Mouse (Mus musculus) heart, postnatal 0 days (tissue): Measurements from ENCODE around the gene Cd59b.

Source experiments
- CTCF ChIP-seq: IDR thresholded peaks from 2 replicates; pipeline ENCODE4 v1.5.1; 2016; ENCODE audit warnings: antibody characterized with exemption, control low read depth, low read depth
- EP300 ChIP-seq: IDR thresholded peaks from 2 replicates; pipeline ENCODE4 v1.6.1; 2016; ENCODE audit warnings: antibody characterized with exemption, low read depth

GRCm38 (mm10) chr2:104095741-104096213, 26.1 kb downstream of the Cd59b start, which contains the start of gene Cd59a:
- TF ChIP-seq CTCF (no peak), EP300 (no peak)
